ENCODE assay signal across 9 mouse cellular contexts in the genomic region with DNA sequence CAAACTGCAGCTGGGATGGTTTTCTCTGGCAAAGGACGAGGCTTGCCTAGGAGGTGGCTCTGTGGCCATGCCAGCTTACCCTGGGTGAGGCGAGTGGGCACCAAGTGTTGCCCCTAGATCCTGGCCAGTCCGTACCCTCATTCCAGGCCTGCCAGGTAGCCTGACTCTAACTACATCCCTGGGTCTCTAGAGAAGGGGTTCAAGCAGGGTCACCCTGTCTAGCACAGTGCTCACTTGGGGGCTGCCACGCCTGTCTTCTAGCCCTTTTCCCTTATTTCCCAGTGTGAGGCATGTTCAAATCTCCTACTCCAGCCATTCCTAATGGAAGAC. TPM values are rescaled to one million over a fixed set of nuclear protein-coding genes. Genes with fewer than 3 reads are reported as not detected.
DNase-seq lines count a peak whose midpoint lies in the region; ATAC-seq and TF ChIP-seq lines count a peak whose summit lies in the region.
"Had no signal": no experiment of that assay in that cellular context is flagged by ENCODE, and none has a peak within 500 bp of the region (broad histone marks: within the 10 kb centered on the region; RNA-seq: fewer than 3 reads in every experiment).

No protein-coding gene starts in this region.

- H3K9ac ChIP-seq in heart, adult 2 months (ENCODE audit: low read depth, low read length): peak overlapping the region; percentile 36; the same call in 1 of the 2 replicates
- peak overlapping the region; percentile 21; the same call in 1 of the 2 replicates for H3K9ac ChIP-seq in lung, embryonic 16.5 days (ENCODE audit: low read length)
- no peak overlapping the region for H3K9ac ChIP-seq in hindbrain, embryonic 14.5 days
- no peak overlapping the region for H3K9ac ChIP-seq in stomach, embryonic 15.5 days

- no peaks in the 10 kb centered on the region for H3K79me2 ChIP-seq in heart, adult 2 months (replicated peaks; ENCODE audit: control insufficient read depth, insufficient read depth, low read length)

- ATAC-seq in lung, embryonic 16.5 days (ENCODE audit: low read depth): no peak
- ATAC-seq in hindbrain, embryonic 14.5 days (ENCODE audit: low FRiP score): no peak
- ATAC-seq in stomach, embryonic 15.5 days (ENCODE audit: insufficient read depth, low FRiP score, low read depth): no peak
- no peak for ATAC-seq in erythroblast, adult 5-6 weeks (replicated peaks; ENCODE audit: low FRiP score, poor library complexity, severe bottlenecking)

- TF ChIP-seq CTCF in heart, adult 2 months (IDR thresholded peaks at IDR 0.05): no peak

- H3K27me3 ChIP-seq in heart, adult 2 months (ENCODE audit: control insufficient read depth, insufficient read depth, low read length): no peaks in the 10 kb centered on the region
- H3K27me3 ChIP-seq in lung, embryonic 16.5 days (ENCODE audit: control insufficient read depth, insufficient read depth, low read depth, low read length): no peaks in the 10 kb centered on the region
- no peaks in the 10 kb centered on the region for H3K27me3 ChIP-seq in hindbrain, embryonic 14.5 days (ENCODE audit: control insufficient read depth, insufficient read depth, low read length)
- H3K27me3 ChIP-seq in stomach, embryonic 15.5 days (replicated peaks): no peaks in the 10 kb centered on the region

- H3K4me3 ChIP-seq in heart, adult 2 months: no peak overlapping the region
- H3K4me3 ChIP-seq in lung, embryonic 16.5 days (ENCODE audit: low read length): no peak overlapping the region
- no peak overlapping the region for H3K4me3 ChIP-seq in hindbrain, embryonic 14.5 days (replicated peaks; ENCODE audit: low read length)
- H3K4me3 ChIP-seq in stomach, embryonic 15.5 days (replicated peaks): no peak overlapping the region

- no peaks in the 10 kb centered on the region for H3K36me3 ChIP-seq in heart, adult 2 months (ENCODE audit: control insufficient read depth, insufficient read depth, low read length)
- H3K36me3 ChIP-seq in lung, embryonic 16.5 days (ENCODE audit: control insufficient read depth, insufficient read depth, low read length): no peaks in the 10 kb centered on the region
- no peaks in the 10 kb centered on the region for H3K36me3 ChIP-seq in hindbrain, embryonic 14.5 days (replicated peaks; ENCODE audit: control insufficient read depth, insufficient read depth)
- H3K36me3 ChIP-seq in stomach, embryonic 15.5 days: no peaks in the 10 kb centered on the region

- no peak for DNase-seq in heart, adult 2 months
- no peak for DNase-seq in heart, postnatal 4 days
- no peak for DNase-seq in lung, postnatal 4 days
- DNase-seq in hindbrain, embryonic 14.5 days (ENCODE audit: low spot score): no peak
- DNase-seq in thymus, postnatal 4 days: no peak
- DNase-seq: cerebellum, adult 2 months had no signal

- no peak for TF ChIP-seq POLR2A in heart, adult 2 months (IDR thresholded peaks at IDR 0.05; ENCODE audit: insufficient read depth, low read depth, low read length)

- H3K9me3 ChIP-seq in lung, embryonic 16.5 days (ENCODE audit: control insufficient read depth, low read length): no peaks in the 10 kb centered on the region
- H3K9me3 ChIP-seq in hindbrain, embryonic 14.5 days (ENCODE audit: control insufficient read depth, low read length): no peaks in the 10 kb centered on the region
- no peaks in the 10 kb centered on the region for H3K9me3 ChIP-seq in stomach, embryonic 15.5 days

- H3K4me2 ChIP-seq in lung, embryonic 16.5 days (ENCODE audit: low read depth, low read length): no peak overlapping the region
- no peak overlapping the region for H3K4me2 ChIP-seq in hindbrain, embryonic 14.5 days (replicated peaks)
- no peak overlapping the region for H3K4me2 ChIP-seq in stomach, embryonic 15.5 days

- H3K4me1 ChIP-seq in heart, adult 2 months (ENCODE audit: control insufficient read depth, insufficient read depth, low read length): peaks cover 33% of the 10 kb centered on the region
- H3K4me1 ChIP-seq in lung, embryonic 16.5 days (replicated peaks; ENCODE audit: control insufficient read depth, insufficient read depth, low read length): peaks cover 15% of the 10 kb centered on the region
- no peaks in the 10 kb centered on the region for H3K4me1 ChIP-seq in hindbrain, embryonic 14.5 days (replicated peaks; ENCODE audit: control insufficient read depth, insufficient read depth, low read length)
- H3K4me1 ChIP-seq in stomach, embryonic 15.5 days: peaks cover 22% of the 10 kb centered on the region

- intact Hi-C loops in heart, adult 2 months (cut with DNase I): loop anchor here (1.0 to 10.0 kb wide), 5 partner anchors 10 to 771 kb away; no protein-coding TSS in a partner anchor

- 47% methylated on average over 4 of the region's 4 CpGs for WGBS in heart, adult 2 months
- 68% methylated on average over 4 of the region's 4 CpGs for WGBS in lung, embryonic 16.5 days
- WGBS in hindbrain, embryonic 14.5 days: 83% methylated on average over 4 of the region's 4 CpGs
- WGBS in stomach, embryonic 15.5 days: 88% methylated on average over 4 of the region's 4 CpGs

- peak overlapping the region; percentile 96 for H3K27ac ChIP-seq in heart, adult 2 months
- peak overlapping the region; percentile 86 for H3K27ac ChIP-seq in lung, embryonic 16.5 days (ENCODE audit: low read length)
- peak overlapping the region; percentile 56; the same call in 1 of the 2 replicates for H3K27ac ChIP-seq in hindbrain, embryonic 14.5 days
- H3K27ac ChIP-seq in stomach, embryonic 15.5 days: peak overlapping the region; percentile 29

- no peak for TF ChIP-seq EP300 in heart, adult 2 months (IDR thresholded peaks at IDR 0.05; ENCODE audit: insufficient read depth, low read depth, low read length)

RNA-seq across cellular contexts. Expression of a gene that starts 11.1 kb away (rescaled TPM):
- total RNA-seq in heart, adult 2 months (2021): 10 to 100 TPM; 58.8 to 90.6 TPM
- polyA plus RNA-seq in heart, adult 2 months (2012; rRNA removed): 79.9 and 102 TPM in 2 replicates
- 100 to 1,000 TPM; 191 to 208 TPM for total RNA-seq in heart, postnatal 4 days (2021)
- polyA plus RNA-seq in lung, embryonic 16.5 days (2015; fragmentation: Nextera tagmentation; extraction: Ambion mirVana): 45.2 and 47.8 TPM in 2 replicates
- polyA plus RNA-seq in hindbrain, embryonic 14.5 days (2014; fragmentation: Nextera tagmentation; extraction: Ambion mirVana): 11.6 and 14.7 TPM in 2 replicates
- polyA plus RNA-seq in stomach, embryonic 15.5 days (2015; fragmentation: Nextera tagmentation; extraction: Ambion mirVana): 31.3 and 37.7 TPM in 2 replicates
- 10.0 and 55.1 TPM in 2 replicates for total RNA-seq in erythroblast, adult 5-6 weeks (2015; ENCODE audit: low replicate concordance)
- total RNA-seq in erythroblast, adult 5-6 weeks (2017; ENCODE audit: low replicate concordance): 11.8 and 18.1 TPM in 2 replicates

Comparison
In these comparisons a context has a peak if more than half of its experiments do, and no peak if none do; other contexts are left out.
1. H3K27ac ChIP-seq: peak in every context shown above with its lines; median percentile 96 in heart, adult 2 months; 86 in lung, embryonic 16.5 days; 56 in hindbrain, embryonic 14.5 days; 29 in stomach, embryonic 15.5 days.
2. H3K9ac ChIP-seq: peak in heart, adult 2 months (single experiment) and lung, embryonic 16.5 days (single experiment); none in hindbrain, embryonic 14.5 days (single experiment) and stomach, embryonic 15.5 days (single experiment).